Mouse (Mus musculus): Measurements from ENCODE around the gene Cdt1.

Gene Cdt1

DNA sequence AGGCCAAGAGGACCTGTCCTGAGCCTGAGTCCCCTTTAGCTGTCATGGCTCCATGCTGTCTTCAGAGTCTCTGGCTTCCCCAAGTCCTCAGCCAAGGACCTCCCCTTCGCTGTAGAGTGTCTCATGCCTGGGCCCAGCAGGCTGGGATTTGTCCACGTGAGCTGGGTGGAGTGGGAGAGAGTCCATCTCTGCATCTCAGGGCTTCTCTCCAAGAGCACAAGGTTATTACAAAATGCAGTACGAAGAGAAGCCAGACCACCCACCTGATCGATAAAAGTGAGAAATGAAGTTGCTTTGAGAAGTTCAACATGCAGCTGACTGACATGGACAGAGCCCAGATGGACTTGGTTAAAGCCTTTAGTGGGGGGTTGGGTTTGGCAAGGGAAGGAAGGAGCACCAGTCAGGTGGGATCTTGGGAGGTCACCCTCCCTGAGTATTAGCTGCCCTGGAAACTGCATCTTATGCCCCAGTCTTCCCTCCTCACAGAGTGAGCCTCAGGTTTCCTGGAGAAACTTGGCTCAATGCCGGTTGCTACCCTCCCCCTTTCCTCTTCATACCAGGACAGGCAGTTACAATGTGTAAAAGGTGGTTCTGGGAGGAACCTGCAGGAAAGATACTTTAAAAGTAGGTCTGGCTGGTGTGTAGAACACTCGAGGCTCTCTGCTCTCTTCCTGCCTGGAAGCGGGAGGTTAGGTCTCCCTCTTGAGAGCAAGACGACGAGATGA, 48.5 kb downstream of the Cdt1 start:
- DNase-seq, result peak; percentile 46 to 58

DNA sequence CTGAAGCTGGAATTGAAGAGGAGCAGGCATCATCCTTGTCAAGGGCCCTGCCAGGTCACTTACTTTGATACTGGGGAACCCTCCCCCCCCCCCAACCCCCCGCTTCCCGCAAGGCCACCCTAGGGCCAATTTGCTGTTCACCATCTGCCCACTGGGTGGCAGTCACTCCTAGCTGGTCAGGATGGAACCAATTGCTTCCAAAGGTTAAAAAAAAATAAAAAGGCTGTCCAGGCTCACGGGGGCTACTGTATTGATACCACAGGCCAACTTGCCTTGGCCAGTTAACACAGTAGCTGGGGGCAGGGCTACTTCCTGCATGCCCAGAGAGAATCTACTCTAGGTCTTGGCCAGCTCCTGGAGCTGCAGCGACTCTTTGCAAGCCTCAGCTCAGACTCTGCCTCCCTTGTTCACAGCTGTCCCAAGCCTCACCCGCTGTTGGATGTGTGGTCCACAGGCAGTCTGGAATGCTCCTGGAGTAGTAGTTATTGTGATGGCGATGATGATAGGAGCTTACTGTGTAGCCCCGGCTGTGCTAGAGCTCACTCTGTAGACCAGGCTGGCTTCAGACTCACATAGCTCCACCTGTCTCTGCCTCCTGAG, 50.2 kb downstream of the Cdt1 start:
- DNase-seq, result peak; percentile 93

DNA sequence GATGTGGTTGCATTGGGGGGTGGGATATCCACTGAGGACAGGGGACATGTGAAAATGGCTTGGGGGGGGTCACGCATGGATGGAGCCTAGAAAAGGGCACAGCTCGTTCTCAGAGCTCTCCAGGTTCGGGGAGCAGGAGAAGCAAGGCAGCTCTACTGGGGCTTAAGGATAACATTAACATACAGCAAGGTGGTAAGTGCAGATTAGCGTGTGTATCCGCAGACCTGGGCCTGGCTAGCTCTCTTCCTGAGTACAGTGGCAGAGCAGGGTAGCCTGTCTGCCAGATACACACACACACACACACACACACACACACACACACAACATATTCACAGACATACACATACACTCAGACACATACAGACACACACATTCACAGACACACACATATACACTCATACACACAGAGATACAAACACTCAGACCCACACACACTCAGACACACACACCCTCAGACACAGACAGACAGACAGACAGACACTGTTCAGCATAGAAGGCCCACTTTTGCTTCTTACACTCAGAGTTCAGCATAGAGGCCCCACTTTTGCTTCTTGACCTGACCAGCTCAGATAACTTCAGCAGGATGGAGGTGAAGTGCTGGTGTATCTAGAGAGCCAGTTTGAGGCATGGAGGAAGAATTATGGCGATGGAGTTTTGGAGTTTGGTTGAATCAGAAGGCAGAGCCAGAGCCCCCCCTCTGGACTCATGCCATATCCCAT, 51.0 kb downstream of the Cdt1 start:
- DNase-seq, result no peak

GRCm38 (mm10) chr8:122620446-122620845, 52.6 kb downstream of the Cdt1 start:
- DNase-seq, result peak; percentile 37 to 45

DNA sequence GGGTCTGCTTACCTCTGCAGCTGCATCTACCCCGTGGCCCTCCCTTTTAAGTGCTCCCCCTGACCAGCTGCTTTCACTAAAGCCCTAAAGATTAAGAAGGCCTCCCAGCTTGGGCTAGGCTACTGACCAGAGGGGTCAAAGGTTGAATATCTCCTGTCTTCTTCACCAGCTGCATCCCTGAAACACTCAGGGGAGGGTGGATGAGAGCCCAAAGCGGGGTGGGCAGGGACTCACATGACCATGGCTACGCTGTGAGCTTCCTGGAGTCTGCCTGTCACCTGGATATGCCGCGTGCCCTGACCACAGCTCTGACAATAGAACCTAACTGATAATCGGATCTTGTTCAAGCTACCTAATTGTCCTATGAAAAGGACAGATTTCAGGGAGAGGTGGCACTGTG, 54.9 kb downstream of the Cdt1 start, which contains the start of gene Pabpn1l:
Gene Pabpn1l, minus strand, starts transcription at position 13 of the 400 bp plus-strand sequence.
- no peak for DNase-seq
